Mouse (Mus musculus) embryonic stem cell, embryonic (primary cell): ENCODE results near the gene Gm20777.
"Not testable (repeated sequence)": the region's sequence is repeated elsewhere in the genome, so short reads cannot be mapped to it uniquely, and the experiment has no call there.

ENCODE experiments used
- CTCF ChIA-PET, 4 experiments: fragments of 300-600 bp in 2 of 4; fragments of 350-600 bp in 2 of 4; sonication (Branson Sonifier 250); formaldehyde crosslinking; loops; one replicate each; lab custom pipeline; 2022; ENCODE audit warnings: inconsistent platforms in 2 of 4; lab: Charles Lee
- POLR2A ChIA-PET, 4 experiments: fragments of 300-600 bp in 2 of 4; fragments of 350-600 bp in 2 of 4; sonication (Branson Sonifier 250); formaldehyde crosslinking; loops; one replicate each; lab custom pipeline; 2022; ENCODE audit warnings: antibody characterized with exemption in 4 of 4, inconsistent platforms in 1 of 4; lab: Charles Lee

Gene Gm20777

DNA sequence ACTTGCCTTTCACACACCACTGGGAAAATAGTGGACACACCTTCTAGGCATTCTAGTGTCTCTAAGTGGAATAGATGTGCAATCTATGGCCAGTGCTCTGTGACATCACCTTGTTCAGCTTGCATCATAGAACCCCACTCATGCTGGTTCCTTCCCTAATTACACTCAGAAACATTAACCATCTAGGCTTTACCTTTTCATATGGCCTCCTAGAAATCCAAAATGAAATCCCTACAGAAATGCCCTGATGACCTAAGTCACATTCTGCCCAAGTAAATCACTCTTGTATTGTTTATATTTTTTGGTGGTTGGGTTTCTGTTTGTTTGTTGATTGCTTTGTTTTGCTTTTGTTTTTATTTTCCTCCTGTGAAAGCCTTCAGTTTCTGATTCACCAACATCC, at the start of gene Gm20777:
Gene Gm20777, minus strand, starts transcription at position 101 of the 400 bp plus-strand sequence.
- POLR2A ChIA-PET, CTCF ChIA-PET: not testable (repeated sequence)

DNA sequence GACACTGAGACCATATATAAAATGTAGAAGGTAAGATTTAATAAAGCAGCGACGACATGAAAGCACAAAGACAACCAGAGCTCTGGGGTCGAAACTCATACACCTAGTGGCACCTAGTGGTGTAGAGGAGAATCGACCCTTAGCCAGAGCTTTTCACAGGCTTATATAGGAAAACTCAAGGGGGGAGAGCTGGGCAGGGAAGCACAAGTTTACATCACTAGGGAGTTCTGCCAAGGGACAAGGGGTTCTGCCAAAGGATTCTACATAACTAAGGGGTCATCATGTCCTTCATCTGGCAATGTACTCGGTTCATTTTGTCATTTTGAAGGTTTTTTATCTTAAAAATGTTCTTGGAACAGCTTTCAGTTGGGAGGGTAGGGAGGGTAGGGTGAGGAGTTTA, 42.7 kb downstream of the Gm20777 start:
- POLR2A ChIA-PET, CTCF ChIA-PET: not testable (repeated sequence)

- POLR2A ChIA-PET, CTCF ChIA-PET: not testable (repeated sequence)
Observed at GRCm38 (mm10) chrY:10708761-10709160, 43.5 kb downstream of the Gm20777 start.

DNA sequence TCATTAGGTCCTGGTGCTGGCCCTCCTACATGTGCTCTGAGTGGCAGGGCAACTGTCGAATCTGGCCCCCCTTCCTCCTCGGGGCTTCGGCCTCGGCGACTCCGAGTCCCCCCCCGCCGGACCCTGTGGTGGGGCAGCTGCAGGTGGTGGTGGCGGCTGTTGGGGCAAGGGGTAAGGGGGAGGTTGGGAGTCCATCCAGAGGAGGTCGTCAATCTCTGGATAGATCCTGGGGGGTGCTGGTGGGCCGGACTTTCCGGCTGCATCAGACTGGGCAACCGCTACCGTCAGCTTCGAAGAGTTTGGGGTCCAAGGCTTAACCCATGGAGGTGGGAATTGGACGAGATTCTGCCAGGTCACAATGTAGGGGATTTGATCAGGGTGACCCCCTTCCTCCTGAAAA, 44.0 kb downstream of the Gm20777 start:
- POLR2A ChIA-PET, CTCF ChIA-PET: not testable (repeated sequence)

DNA sequence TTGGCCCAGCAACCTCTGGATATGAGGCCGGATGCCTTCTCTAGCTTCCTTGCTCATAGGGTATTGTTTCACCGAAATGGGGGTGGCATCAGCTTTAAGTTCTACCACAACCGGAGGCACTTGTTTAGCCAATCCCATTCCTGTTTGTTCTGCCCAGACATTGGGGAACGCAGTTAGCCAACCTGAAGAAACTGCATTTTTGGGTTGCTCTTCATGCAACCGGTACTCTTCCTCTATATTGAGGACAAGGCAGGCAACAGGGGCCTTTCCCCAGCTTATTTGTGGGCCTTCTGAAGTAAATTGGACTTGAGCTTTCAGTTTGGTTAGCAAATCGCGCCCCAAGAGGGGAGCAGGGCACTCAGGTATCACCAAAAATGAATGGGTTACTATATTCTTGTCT, 45.6 kb downstream of the Gm20777 start:
- POLR2A ChIA-PET, CTCF ChIA-PET: not testable (repeated sequence)
